Mouse (Mus musculus): ENCODE results near the gene Vta1. TPM values are rescaled to one million over a fixed set of nuclear protein-coding genes. Genes with fewer than 3 reads are reported as not detected.
A peak's percentile ranks its signal among the peaks of the same experiment; 100 is the strongest.

Vta1 gene
- 32.1 and 39.1 TPM in 2 replicates for polyA plus RNA-seq (2012; ENCODE audit: insufficient read depth, insufficient read length, missing spikeins)

- Histone ChIP-seq H3K4me3 (ENCODE audit: insufficient read depth, low read depth, low read length) (peak within 1 kb of the TSS; percentile 83), H3K27ac (replicated peaks; ENCODE audit: low read depth, low read length) (peak within 1 kb of the TSS; percentile 70), H3K4me1 (ENCODE audit: control insufficient read depth, insufficient read depth, insufficient read length, low read length) (0 out of 2 replicates have a peak, but pooled peaks cover 5% of the 10 kb centered on the region)
Observed at GRCm38 (mm10) chr10:14705072-14706066, at the start of gene Vta1, which contains the start of gene Nmbr. TSS of gene Vta1 (minus strand) at chr10:14705560. TSS of gene Nmbr (plus strand) at chr10:14705591.

- no peak overlapping the region for H3K4me3 ChIP-seq (ENCODE audit: insufficient read depth, low read depth, low read length)
- H3K4me1 ChIP-seq (ENCODE audit: control insufficient read depth, insufficient read depth, insufficient read length, low read length): no peaks in the 10 kb centered on the region
- no peak overlapping the region for H3K27ac ChIP-seq (replicated peaks; ENCODE audit: low read depth, low read length)
Observed at GRCm38 (mm10) chr10:14734285-14734684, 28.9 kb upstream of the Vta1 start.

- Histone ChIP-seq H3K4me1 (ENCODE audit: control insufficient read depth, insufficient read depth, insufficient read length, low read length) (no peaks in the 10 kb centered on the region), H3K4me3 (ENCODE audit: insufficient read depth, low read depth, low read length) (no peak overlapping the region), H3K27ac (replicated peaks; ENCODE audit: low read depth, low read length) (no peak overlapping the region)
Observed at GRCm38 (mm10) chr10:14725671-14726070, 20.3 kb upstream of the Vta1 start.

GRCm38 (mm10) chr10:14718114-14718513, 12.8 kb upstream of the Vta1 start, which contains the start of gene Gje1:
TSS of gene Gje1 (minus strand) at chr10:14718214.
- Histone ChIP-seq H3K4me3 (ENCODE audit: insufficient read depth, low read depth, low read length) (no peak within 1 kb of the TSS), H3K27ac (replicated peaks; ENCODE audit: low read depth, low read length) (no peak within 1 kb of the TSS), H3K4me1 (ENCODE audit: control insufficient read depth, insufficient read depth, insufficient read length, low read length) (no peaks in the 10 kb centered on the region)

- no peak overlapping the region for H3K27ac ChIP-seq (replicated peaks; ENCODE audit: low read depth, low read length)
- H3K4me3 ChIP-seq (ENCODE audit: insufficient read depth, low read depth, low read length): peak overlapping the region; percentile 22; the same call in 1 of the 2 replicates
- H3K4me1 ChIP-seq (ENCODE audit: control insufficient read depth, insufficient read depth, insufficient read length, low read length): 0 out of 2 replicates have a peak, but pooled peaks cover 5% of the 10 kb centered on the region
Observed at GRCm38 (mm10) chr10:14703830-14704420, 1.4 kb downstream of the Vta1 start.

GRCm38 (mm10) chr10:14703239-14703638, 2.1 kb downstream of the Vta1 start:
- Histone ChIP-seq H3K4me3 (ENCODE audit: insufficient read depth, low read depth, low read length) (no peak overlapping the region), H3K4me1 (ENCODE audit: control insufficient read depth, insufficient read depth, insufficient read length, low read length) (0 out of 2 replicates have a peak, but pooled peaks cover 5% of the 10 kb centered on the region), H3K27ac (replicated peaks; ENCODE audit: low read depth, low read length) (no peak overlapping the region)

GRCm38 (mm10) chr10:14690349-14690748, 15.0 kb downstream of the Vta1 start:
- Histone ChIP-seq H3K27ac (replicated peaks; ENCODE audit: low read depth, low read length) (no peak overlapping the region), H3K4me1 (ENCODE audit: control insufficient read depth, insufficient read depth, insufficient read length, low read length) (peaks cover 3% of the 10 kb centered on the region), H3K4me3 (ENCODE audit: insufficient read depth, low read depth, low read length) (no peak overlapping the region)

GRCm38 (mm10) chr10:14688785-14689442, 16.4 kb downstream of the Vta1 start:
- no peak overlapping the region for H3K27ac ChIP-seq (replicated peaks; ENCODE audit: low read depth, low read length)
- peaks cover 3% of the 10 kb centered on the region for H3K4me1 ChIP-seq (ENCODE audit: control insufficient read depth, insufficient read depth, insufficient read length, low read length)
- no peak overlapping the region for H3K4me3 ChIP-seq (ENCODE audit: insufficient read depth, low read depth, low read length)

- no peaks in the 10 kb centered on the region for H3K4me1 ChIP-seq (ENCODE audit: control insufficient read depth, insufficient read depth, insufficient read length, low read length)
- no peak overlapping the region for H3K4me3 ChIP-seq (ENCODE audit: insufficient read depth, low read depth, low read length)
- no peak overlapping the region for H3K27ac ChIP-seq (replicated peaks; ENCODE audit: low read depth, low read length)
Observed at GRCm38 (mm10) chr10:14685663-14686062, 19.7 kb downstream of the Vta1 start.

GRCm38 (mm10) chr10:14666147-14666546, 39.2 kb downstream of the Vta1 start:
- H3K27ac ChIP-seq (replicated peaks; ENCODE audit: low read depth, low read length): no peak overlapping the region
- no peaks in the 10 kb centered on the region; the same call in 1 of the 2 replicates for H3K4me1 ChIP-seq (ENCODE audit: control insufficient read depth, insufficient read depth, insufficient read length, low read length)
- no peak overlapping the region for H3K4me3 ChIP-seq (ENCODE audit: insufficient read depth, low read depth, low read length)

- no peaks in the 10 kb centered on the region; the same call in 1 of the 2 replicates for H3K4me1 ChIP-seq (ENCODE audit: control insufficient read depth, insufficient read depth, insufficient read length, low read length)
- no peak overlapping the region for H3K27ac ChIP-seq (replicated peaks; ENCODE audit: low read depth, low read length)
- H3K4me3 ChIP-seq (ENCODE audit: insufficient read depth, low read depth, low read length): no peak overlapping the region
Observed at GRCm38 (mm10) chr10:14660875-14661274, 44.5 kb downstream of the Vta1 start.

- Histone ChIP-seq H3K4me1 (ENCODE audit: control insufficient read depth, insufficient read depth, insufficient read length, low read length) (no peaks in the 10 kb centered on the region), H3K27ac (replicated peaks; ENCODE audit: low read depth, low read length) (no peak overlapping the region), H3K4me3 (ENCODE audit: insufficient read depth, low read depth, low read length) (no peak overlapping the region)
Observed at GRCm38 (mm10) chr10:14639635-14640034, 65.7 kb downstream of the Vta1 start.

GRCm38 (mm10) chr10:14639043-14639442, 66.3 kb downstream of the Vta1 start:
- H3K4me3 ChIP-seq (ENCODE audit: insufficient read depth, low read depth, low read length): no peak overlapping the region
- no peak overlapping the region for H3K27ac ChIP-seq (replicated peaks; ENCODE audit: low read depth, low read length)

GRCm38 (mm10) chr10:14625706-14626105, 79.7 kb downstream of the Vta1 start:
- Histone ChIP-seq H3K4me1 (ENCODE audit: control insufficient read depth, insufficient read depth, insufficient read length, low read length) (no peaks in the 10 kb centered on the region), H3K4me3 (ENCODE audit: insufficient read depth, low read depth, low read length) (no peak overlapping the region), H3K27ac (replicated peaks; ENCODE audit: low read depth, low read length) (no peak overlapping the region)

More at GRCm38 (mm10) chr10:14639043-14639442, 66.3 kb downstream of the Vta1 start:
- no peaks in the 10 kb centered on the region for H3K4me1 ChIP-seq (ENCODE audit: control insufficient read depth, insufficient read depth, insufficient read length, low read length)

GRCm38 (mm10) chr10:14619156-14619555, 86.2 kb downstream of the Vta1 start:
- Histone ChIP-seq H3K27ac (replicated peaks; ENCODE audit: low read depth, low read length) (no peak overlapping the region), H3K4me3 (ENCODE audit: insufficient read depth, low read depth, low read length) (no peak overlapping the region)

More at GRCm38 (mm10) chr10:14619156-14619555, 86.2 kb downstream of the Vta1 start:
- no peaks in the 10 kb centered on the region for H3K4me1 ChIP-seq (ENCODE audit: control insufficient read depth, insufficient read depth, insufficient read length, low read length)
